Mouse (Mus musculus) urinary bladder, postnatal 25 days (tissue): ENCODE results near the gene Cux2.

ENCODE experiments used
- DNase-seq: peaks from one replicate; pipeline ENCODE4 v3.0.0; 2022; ENCODE audit warnings: low spot score

Cux2 gene

GRCm38 (mm10) chr5:121962359-121962758 lies 87.5 kb downstream of the Cux2 start:
- no peak for DNase-seq

- no peak for DNase-seq
Observed at GRCm38 (mm10) chr5:121961256-121961655, 88.6 kb downstream of the Cux2 start.

GRCm38 (mm10) chr5:121959688-121960087 lies 90.2 kb downstream of the Cux2 start:
- no peak for DNase-seq

GRCm38 (mm10) chr5:121958551-121958950 lies 91.4 kb downstream of the Cux2 start:
- no peak for DNase-seq

GRCm38 (mm10) chr5:121955806-121956205 lies 94.1 kb downstream of the Cux2 start:
- DNase-seq = no peak

GRCm38 (mm10) chr5:121950175-121950574 lies 99.7 kb downstream of the Cux2 start:
- DNase-seq = no peak

- no peak for DNase-seq
Observed at GRCm38 (mm10) chr5:121949050-121949443, 100.9 kb downstream of the Cux2 start.

- DNase-seq = no peak
Observed at GRCm38 (mm10) chr5:121948302-121949049, 101.4 kb downstream of the Cux2 start.

GRCm38 (mm10) chr5:121946657-121947245 lies 103.2 kb downstream of the Cux2 start:
- no peak for DNase-seq

GRCm38 (mm10) chr5:121945819-121946218 lies 104.1 kb downstream of the Cux2 start:
- DNase-seq = peak; percentile 59

- no peak for DNase-seq
Observed at GRCm38 (mm10) chr5:121944021-121944790, 105.7 kb downstream of the Cux2 start.

GRCm38 (mm10) chr5:121943472-121943871 lies 106.4 kb downstream of the Cux2 start:
- no peak for DNase-seq

- no peak for DNase-seq
Observed at GRCm38 (mm10) chr5:121938065-121938849, 111.6 kb downstream of the Cux2 start.

- no peak for DNase-seq
Observed at GRCm38 (mm10) chr5:121930261-121930660, 119.6 kb downstream of the Cux2 start.

GRCm38 (mm10) chr5:121928362-121929000 lies 121.4 kb downstream of the Cux2 start:
- DNase-seq = no peak

- no peak for DNase-seq
Observed at GRCm38 (mm10) chr5:121926543-121926814, 123.4 kb downstream of the Cux2 start.

- DNase-seq = no peak
Observed at GRCm38 (mm10) chr5:121925751-121926542, 124.0 kb downstream of the Cux2 start.

GRCm38 (mm10) chr5:121925291-121925690 lies 124.6 kb downstream of the Cux2 start:
- no peak for DNase-seq

GRCm38 (mm10) chr5:121924423-121924822 lies 125.5 kb downstream of the Cux2 start:
- DNase-seq = no peak

- no peak for DNase-seq
Observed at GRCm38 (mm10) chr5:121922942-121923826, 126.7 kb downstream of the Cux2 start.
